Mouse (Mus musculus) liver, postnatal 0 days (tissue): ENCODE data around the gene Cpne5.

Source experiments
- CTCF ChIP-seq: sonication (generic); IDR thresholded peaks from 2 replicates; pipeline ENCODE4 v1.5.1; 2016; ENCODE audit warnings: antibody characterized with exemption, low read depth
- EP300 ChIP-seq: IDR thresholded peaks from 2 replicates; pipeline ENCODE4 v1.6.1; 2016; ENCODE audit warnings: antibody characterized with exemption, low read depth, mild to moderate bottlenecking

GRCm38 (mm10) chr17:29258025-29258558 lies 20.1 kb upstream of the Cpne5 start:
- TF ChIP-seq CTCF (no peak), EP300 (no peak)
